Mouse (Mus musculus): ENCODE data around the gene 2300002M23Rik. TPM values are rescaled to one million over a fixed set of nuclear protein-coding genes. Genes with fewer than 3 reads are reported as not detected.

Gene 2300002M23Rik
- polyA plus RNA-seq, 1 experiment from 2014 or later = not detected

DNA sequence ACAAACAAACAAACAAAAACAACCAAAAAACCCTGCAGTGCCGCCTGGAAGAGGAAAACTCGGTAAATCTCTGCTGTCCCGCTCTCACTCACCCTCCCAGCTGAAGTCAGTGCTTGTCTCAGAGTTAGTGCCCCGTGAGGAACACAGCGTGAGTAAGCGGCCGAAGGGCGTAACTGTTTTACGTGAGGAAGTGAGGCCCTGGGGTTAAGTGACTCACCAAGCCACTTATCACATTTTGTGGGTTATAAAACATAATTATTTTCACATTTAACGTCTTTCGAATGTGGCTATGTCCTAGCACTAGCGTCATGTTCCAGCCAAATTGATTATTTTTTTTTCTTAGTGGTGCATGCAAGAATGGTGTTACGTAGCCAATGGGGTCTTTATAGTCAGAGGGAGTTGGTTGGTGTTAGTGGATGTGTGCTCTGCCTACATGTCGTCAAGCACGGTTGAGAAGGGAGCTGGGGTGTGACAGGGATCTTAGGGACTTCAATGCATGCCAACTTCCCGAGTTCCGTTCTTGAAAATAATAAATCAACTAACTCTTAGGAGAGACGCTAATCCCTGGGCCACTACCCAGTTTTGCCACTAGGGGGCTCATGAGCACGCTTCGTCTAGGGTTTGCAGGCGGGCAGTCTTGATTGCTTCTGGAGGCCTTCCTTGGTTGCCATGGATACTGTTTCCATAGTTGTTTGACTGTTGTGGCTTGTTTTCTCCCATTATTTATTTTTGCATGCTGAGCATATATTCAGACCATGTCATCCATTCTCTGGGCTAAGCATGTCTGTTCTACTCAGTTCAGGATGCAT, 23.4 kb downstream of the 2300002M23Rik start:
- Histone ChIP-seq H3K27me3 (ENCODE audit: insufficient read depth, low read length) (no peaks in the 10 kb centered on the region), H3K4me1 (ENCODE audit: insufficient read depth) (no peaks in the 10 kb centered on the region), H3K27ac (ENCODE audit: low read depth) (no peak overlapping the region), H3K36me3 (ENCODE audit: insufficient read depth) (no peaks in the 10 kb centered on the region), H3K9me3 (ENCODE audit: low read depth, low read length) (no peaks in the 10 kb centered on the region), H3K9ac (no peak overlapping the region), H3K4me3 (ENCODE audit: low read depth, low read length) (no peak overlapping the region), H3K4me2 (no peak overlapping the region)
- WGBS = 41% methylated on average over 21 of the region's 21 CpGs
- DNase-seq (peak; percentile 92), ATAC-seq (ENCODE audit: insufficient read depth) (peak; percentile 49; the same call in 1 of the 2 replicates)
- TF ChIP-seq CTCF (IDR thresholded peaks at IDR 0.05; ENCODE audit: low read depth) = peak; percentile 94

DNA sequence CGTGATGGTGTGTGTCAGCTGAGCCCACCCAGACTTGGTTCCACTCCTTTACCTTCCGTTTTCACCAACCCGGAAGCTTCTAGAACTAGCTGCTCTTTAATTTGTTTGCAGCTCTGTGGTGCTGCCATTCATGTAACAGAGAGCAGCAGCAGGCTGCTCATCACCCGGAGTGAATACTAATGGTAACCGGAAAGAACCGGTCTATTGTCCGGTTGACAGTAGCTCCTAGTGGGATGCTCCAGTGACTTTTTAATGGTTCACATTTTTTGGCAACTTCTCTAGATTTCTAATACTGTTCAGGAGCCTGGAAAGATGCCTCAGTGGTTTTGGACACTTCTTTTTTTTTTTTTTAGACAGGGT, 23.9 kb downstream of the 2300002M23Rik start:
- ATAC-seq (ENCODE audit: insufficient read depth) (no peak), DNase-seq (no peak)
- Histone ChIP-seq H3K4me3 (ENCODE audit: low read depth, low read length) (no peak overlapping the region), H3K4me1 (ENCODE audit: insufficient read depth) (no peaks in the 10 kb centered on the region), H3K4me2 (no peak overlapping the region), H3K9ac (no peak overlapping the region), H3K36me3 (ENCODE audit: insufficient read depth) (no peaks in the 10 kb centered on the region), H3K27me3 (ENCODE audit: insufficient read depth, low read length) (no peaks in the 10 kb centered on the region), H3K27ac (ENCODE audit: low read depth) (no peak overlapping the region), H3K9me3 (ENCODE audit: low read depth, low read length) (no peaks in the 10 kb centered on the region)
- 90% methylated on average over 7 of the region's 7 CpGs for WGBS
- no peak for TF ChIP-seq CTCF (IDR thresholded peaks at IDR 0.05; ENCODE audit: low read depth)

DNA sequence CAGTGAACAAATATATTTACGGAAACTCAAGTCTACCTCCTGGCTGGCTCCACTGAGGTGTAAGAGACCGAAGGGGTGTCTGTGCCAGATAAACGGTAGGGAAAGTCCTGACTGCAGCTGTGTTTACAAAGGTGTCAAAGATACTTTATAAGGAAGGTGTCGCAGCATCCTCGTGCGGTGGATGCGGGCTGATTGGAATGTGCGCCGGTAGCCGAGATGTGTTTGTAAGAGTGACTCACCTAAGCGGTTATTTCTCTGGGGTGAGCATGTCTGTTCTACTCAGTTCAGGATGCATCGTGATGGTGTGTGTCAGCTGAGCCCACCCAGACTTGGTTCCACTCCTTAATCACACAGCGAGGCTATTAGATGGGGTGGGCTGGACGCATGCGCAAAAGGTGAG, 24.5 kb downstream of the 2300002M23Rik start:
- Histone ChIP-seq H3K27me3 (ENCODE audit: insufficient read depth, low read length) (no peaks in the 10 kb centered on the region), H3K36me3 (ENCODE audit: insufficient read depth) (no peaks in the 10 kb centered on the region), H3K27ac (ENCODE audit: low read depth) (no peak overlapping the region), H3K9me3 (ENCODE audit: low read depth, low read length) (no peaks in the 10 kb centered on the region), H3K4me3 (ENCODE audit: low read depth, low read length) (no peak overlapping the region), H3K9ac (no peak overlapping the region), H3K4me1 (ENCODE audit: insufficient read depth) (no peaks in the 10 kb centered on the region), H3K4me2 (no peak overlapping the region)
- no peak for ATAC-seq (ENCODE audit: insufficient read depth)
- 65% methylated on average over 15 of the region's 15 CpGs for WGBS
- no peak for TF ChIP-seq CTCF (IDR thresholded peaks at IDR 0.05; ENCODE audit: low read depth)
- no peak for DNase-seq

DNA sequence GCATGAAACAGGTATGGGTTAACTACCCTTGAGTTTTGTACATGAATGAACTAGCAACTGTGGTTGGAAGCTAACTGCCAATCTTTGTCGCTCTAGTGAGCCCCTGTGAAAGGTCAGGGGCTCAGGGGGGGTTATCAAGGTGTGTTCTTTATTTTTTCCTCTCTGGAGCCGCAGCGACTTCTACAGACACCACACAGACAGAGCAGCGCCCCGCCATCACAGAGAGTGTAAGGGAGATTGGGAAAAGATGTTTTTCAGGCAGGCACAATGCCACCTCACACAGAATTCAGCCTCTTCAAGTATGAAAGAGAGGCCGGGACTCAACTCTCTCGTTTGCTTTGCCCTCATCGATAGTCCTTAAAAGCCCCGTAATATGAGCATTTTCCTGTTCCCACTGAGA, 24.9 kb downstream of the 2300002M23Rik start:
- WGBS = 59% methylated on average over 9 of the region's 9 CpGs
- Histone ChIP-seq H3K4me3 (ENCODE audit: low read depth, low read length) (no peak overlapping the region), H3K4me2 (no peak overlapping the region), H3K9ac (no peak overlapping the region), H3K27ac (ENCODE audit: low read depth) (no peak overlapping the region), H3K4me1 (ENCODE audit: insufficient read depth) (no peaks in the 10 kb centered on the region), H3K9me3 (ENCODE audit: low read depth, low read length) (no peaks in the 10 kb centered on the region), H3K27me3 (ENCODE audit: insufficient read depth, low read length) (no peaks in the 10 kb centered on the region), H3K36me3 (ENCODE audit: insufficient read depth) (no peaks in the 10 kb centered on the region)
- TF ChIP-seq CTCF (IDR thresholded peaks at IDR 0.05; ENCODE audit: low read depth) = no peak
- DNase-seq (no peak), ATAC-seq (ENCODE audit: insufficient read depth) (no peak)

DNA sequence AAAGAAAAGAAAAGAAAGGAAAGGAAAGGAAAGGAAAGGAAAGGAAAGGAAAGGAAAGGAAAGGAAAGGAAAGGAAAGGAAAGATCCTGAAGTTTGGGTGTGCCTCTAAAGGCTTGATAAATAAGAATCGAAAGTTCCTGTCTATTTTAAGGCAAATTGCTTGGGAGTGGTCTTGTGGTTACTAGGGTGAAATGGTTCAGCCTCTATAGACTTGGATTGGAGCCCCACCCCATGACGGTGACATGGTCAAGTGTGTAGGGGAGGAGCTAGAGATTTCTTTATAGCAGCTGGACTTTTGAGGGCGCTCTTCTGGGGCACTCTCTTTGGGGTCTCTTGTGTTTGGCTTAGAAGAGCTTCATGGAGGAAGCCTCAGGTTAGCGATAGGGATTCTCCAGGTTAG, 26.5 kb downstream of the 2300002M23Rik start:
- TF ChIP-seq CTCF (IDR thresholded peaks at IDR 0.05; ENCODE audit: low read depth) = no peak
- H3K36me3 ChIP-seq (ENCODE audit: insufficient read depth) = no peaks in the 10 kb centered on the region
- no peak for ATAC-seq (ENCODE audit: insufficient read depth)
- WGBS = 36% methylated on average over 4 of the region's 4 CpGs
- no peak overlapping the region for H3K27ac ChIP-seq (ENCODE audit: low read depth)
- no peak for DNase-seq
- no peak overlapping the region for H3K9ac ChIP-seq
- no peak overlapping the region for H3K4me3 ChIP-seq (ENCODE audit: low read depth, low read length)
- H3K27me3 ChIP-seq (ENCODE audit: insufficient read depth, low read length) = no peaks in the 10 kb centered on the region
- H3K9me3 ChIP-seq (ENCODE audit: low read depth, low read length) = no peaks in the 10 kb centered on the region
- H3K4me1 ChIP-seq (ENCODE audit: insufficient read depth) = no peaks in the 10 kb centered on the region
- no peak overlapping the region for H3K4me2 ChIP-seq

DNA sequence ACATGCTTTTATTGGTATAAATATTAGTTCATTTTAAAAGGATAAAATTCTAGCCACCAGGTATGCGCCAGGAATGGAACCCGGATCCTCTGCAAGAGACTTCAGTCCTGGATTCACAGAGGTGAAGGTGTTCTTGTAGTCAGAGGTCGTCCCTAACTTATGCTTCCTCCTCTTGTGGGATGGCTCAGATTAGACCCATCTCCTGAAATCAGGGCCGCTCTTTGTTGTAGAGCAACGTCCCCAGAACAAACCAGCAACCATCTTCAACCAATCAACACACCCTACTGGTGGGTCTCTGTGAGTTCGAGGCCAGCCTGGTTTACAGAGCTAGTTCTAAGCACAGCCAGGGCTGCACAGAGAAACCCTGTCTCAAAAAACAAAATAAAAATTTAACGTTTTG, 27.2 kb downstream of the 2300002M23Rik start:
- ATAC-seq (ENCODE audit: insufficient read depth) (no peak), DNase-seq (no peak)
- TF ChIP-seq CTCF (IDR thresholded peaks at IDR 0.05; ENCODE audit: low read depth) = no peak
- Histone ChIP-seq H3K9me3 (ENCODE audit: low read depth, low read length) (no peaks in the 10 kb centered on the region), H3K27ac (ENCODE audit: low read depth) (no peak overlapping the region), H3K36me3 (ENCODE audit: insufficient read depth) (no peaks in the 10 kb centered on the region), H3K4me1 (ENCODE audit: insufficient read depth) (no peaks in the 10 kb centered on the region), H3K9ac (no peak overlapping the region), H3K27me3 (ENCODE audit: insufficient read depth, low read length) (no peaks in the 10 kb centered on the region), H3K4me3 (ENCODE audit: low read depth, low read length) (no peak overlapping the region), H3K4me2 (no peak overlapping the region)
- WGBS = 79% methylated on average over 7 of the region's 7 CpGs

DNA sequence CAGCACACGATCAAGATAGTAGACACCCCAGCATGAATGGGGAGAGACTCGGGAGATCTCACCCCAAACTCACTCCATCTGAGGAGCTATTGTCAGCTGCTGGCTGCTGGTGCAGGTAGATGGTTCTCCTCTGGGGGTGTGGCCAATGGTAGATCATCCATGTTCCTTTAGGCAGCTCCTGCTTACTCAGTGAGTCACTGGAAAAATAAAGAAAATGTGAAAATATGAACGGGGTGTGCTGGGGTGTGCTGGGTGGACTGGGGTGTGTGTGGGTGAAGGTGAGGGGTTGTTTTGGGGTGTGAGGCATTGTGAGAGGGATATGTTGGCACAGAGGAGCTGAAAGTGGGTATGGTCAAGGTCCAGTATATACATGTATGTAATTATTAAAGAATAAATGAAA, 30.1 kb downstream of the 2300002M23Rik start:
- Histone ChIP-seq H3K4me1 (ENCODE audit: insufficient read depth) (no peaks in the 10 kb centered on the region; the same call in 1 of the 2 replicates), H3K9me3 (ENCODE audit: low read depth, low read length) (no peaks in the 10 kb centered on the region), H3K27me3 (ENCODE audit: insufficient read depth, low read length) (no peaks in the 10 kb centered on the region; the same call in 1 of the 2 replicates), H3K9ac (no peak overlapping the region), H3K4me3 (ENCODE audit: low read depth, low read length) (no peak overlapping the region), H3K27ac (ENCODE audit: low read depth) (no peak overlapping the region), H3K4me2 (no peak overlapping the region), H3K36me3 (ENCODE audit: insufficient read depth) (no peaks in the 10 kb centered on the region)
- DNase-seq (no peak), ATAC-seq (ENCODE audit: insufficient read depth) (no peak)
- WGBS = 89% methylated on average over 3 of the region's 3 CpGs
- TF ChIP-seq CTCF (IDR thresholded peaks at IDR 0.05; ENCODE audit: low read depth) = no peak

All from lung, embryonic 14.5 days (tissue).